Mouse (Mus musculus): Measurements from ENCODE around the gene Ly75.

DNA sequence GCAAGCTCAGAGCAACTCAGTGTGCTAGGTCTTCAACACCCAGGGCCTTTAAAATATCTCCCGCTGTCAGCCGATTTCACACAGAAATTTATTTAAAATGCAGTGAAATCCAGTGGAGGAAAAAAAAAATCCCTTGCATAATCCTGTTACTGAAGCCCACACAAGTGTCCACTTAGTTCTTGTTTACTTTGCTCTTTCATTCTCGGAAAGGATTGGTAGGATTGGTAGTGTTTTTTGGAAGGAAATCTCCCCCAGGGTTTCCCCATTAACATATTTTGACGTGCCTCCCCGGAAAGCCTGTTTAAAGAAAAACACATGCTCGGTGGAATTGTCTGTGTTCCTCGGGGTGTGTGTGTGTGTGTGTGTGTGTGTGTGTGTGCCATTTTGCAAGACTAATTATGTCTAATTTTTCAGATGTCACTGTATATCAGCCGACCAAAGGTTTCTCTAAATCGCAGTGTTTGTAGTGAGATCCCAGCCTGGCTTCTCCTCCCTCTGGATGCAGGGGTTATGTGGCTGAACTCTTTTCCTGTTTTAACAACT is 99.8 kb downstream of the Ly75 start:
- TF ChIP-seq CTCF (IDR thresholded peaks at IDR 0.05; ENCODE audit: borderline replicate concordance, control insufficient read depth, extremely low read depth, insufficient read depth, low read length, poor library complexity) (no peak), POLR2A (IDR thresholded peaks at IDR 0.05; ENCODE audit: control insufficient read depth, extremely low read depth, insufficient read depth, low read length, poor library complexity) (no peak)

All from thymus, adult 2 months (tissue).